Mouse (Mus musculus): ENCODE measurements around the gene Dip2c. TPM values are rescaled to one million over a fixed set of nuclear protein-coding genes. Genes with fewer than 3 reads are reported as not detected.

Gene Dip2c
- total RNA-seq, 2 experiments from 2014 or later = 0.84 to 1.1 TPM

DNA sequence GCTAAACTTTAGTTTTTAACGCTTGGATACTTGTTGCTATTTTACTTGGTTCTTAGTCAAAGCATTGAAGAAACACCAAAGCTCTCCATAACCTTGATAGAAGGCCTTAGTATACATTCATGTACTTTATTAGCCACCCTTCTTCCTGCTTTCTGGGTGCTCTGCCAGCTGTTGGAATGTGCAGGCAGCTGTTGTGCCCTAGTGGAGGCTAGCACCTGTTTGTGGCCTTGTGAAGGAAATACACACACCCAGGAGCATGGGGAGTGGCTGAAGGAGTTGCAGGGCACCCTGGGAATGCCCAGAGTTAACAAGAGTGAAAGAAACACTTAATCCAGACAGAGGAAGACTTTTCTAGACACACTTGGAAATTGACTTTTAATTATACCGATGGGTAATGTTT lies 43.4 kb downstream of the Dip2c start:
- no peak for ATAC-seq (replicated peaks; ENCODE audit: low FRiP score, poor library complexity, severe bottlenecking)

DNA sequence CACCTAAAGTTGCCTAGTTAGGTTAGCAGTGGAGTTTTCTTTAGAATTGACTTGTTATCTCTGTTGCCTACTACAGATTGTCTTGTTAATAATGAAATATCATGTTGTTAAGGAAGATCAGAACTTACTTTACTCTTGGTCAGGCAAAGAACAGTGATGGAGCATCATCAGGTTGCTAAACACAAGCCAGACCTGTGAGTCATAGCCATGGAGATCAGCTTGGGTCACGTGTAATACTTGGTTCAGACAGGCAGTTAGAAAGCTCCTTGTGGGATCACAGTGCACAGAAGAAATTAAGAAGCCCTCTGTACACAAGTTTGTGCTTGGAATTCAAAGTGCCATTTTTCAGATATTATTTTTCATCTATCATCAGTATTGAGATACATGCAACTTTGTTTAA lies 48.9 kb downstream of the Dip2c start:
- ATAC-seq (replicated peaks; ENCODE audit: low FRiP score, poor library complexity, severe bottlenecking) = no peak

DNA sequence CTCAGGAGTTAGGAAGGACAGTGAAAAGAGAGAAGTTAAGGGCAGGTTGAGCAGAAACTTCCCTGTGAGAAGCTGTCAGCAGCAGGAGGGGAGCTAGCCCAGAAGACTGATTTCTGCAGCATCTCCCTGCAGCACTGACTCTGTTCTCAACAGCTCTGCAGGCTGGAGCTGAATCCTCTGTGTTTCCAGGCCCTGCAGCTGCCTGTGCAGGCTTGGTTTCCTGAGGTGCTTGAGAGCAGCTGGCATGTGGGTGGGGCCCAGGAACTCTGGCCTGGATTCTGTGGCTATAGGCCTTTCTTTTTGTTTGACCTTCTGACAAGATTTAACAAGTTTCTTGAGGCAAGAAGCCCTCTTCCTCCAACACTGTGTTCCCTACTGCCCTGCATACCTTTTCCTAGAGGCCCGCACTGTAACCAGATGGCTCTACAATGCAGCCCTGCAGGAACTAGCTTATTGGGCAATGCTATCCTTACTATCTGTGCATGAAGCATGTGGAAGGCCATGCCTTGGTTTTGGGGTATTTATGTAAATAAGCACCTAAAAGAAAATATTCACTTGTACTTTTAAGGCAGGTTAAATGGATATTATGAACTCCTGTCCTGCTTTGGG lies 53.1 kb downstream of the Dip2c start:
- no peak for ATAC-seq (replicated peaks; ENCODE audit: low FRiP score, poor library complexity, severe bottlenecking)

DNA sequence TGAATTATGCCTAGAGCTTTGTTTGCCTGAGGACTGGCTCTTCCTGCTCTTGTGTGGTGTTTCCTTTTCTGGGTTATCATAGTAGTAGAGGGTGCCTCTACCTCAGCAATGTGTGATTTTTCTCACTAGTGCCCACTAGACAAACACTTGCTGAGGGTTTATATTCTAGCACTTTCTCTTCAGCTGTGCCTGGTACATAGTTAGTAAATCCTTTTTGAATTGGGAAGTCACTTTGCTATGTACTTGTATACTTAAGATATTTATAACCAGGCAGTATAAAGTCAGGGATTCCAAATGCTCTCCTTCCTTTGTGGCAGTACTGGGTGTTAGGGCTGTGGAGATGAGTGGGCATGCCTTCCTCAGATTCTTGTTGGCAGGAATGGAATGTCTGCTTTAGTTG lies 56.9 kb downstream of the Dip2c start:
- no peak for ATAC-seq (replicated peaks; ENCODE audit: low FRiP score, poor library complexity, severe bottlenecking)

DNA sequence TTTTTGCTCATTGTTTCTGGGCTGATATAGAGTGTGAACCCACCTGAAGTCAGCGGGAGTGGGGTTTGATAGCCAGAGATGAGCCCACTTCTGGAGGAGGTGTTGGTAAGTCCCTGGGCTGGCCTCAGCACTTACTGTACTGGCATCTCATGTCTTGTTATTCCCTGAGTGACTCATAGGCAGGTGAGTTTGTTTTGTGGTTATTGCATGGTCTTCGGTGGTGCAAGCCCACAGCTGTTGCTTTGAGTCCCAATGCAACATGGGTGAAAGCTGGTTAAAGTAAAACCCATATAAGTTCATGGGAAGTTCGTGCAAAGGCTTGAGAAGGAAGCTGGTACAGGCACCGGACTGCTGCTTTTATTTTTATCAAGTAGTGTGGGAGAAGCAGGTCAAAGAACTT lies 64.0 kb downstream of the Dip2c start:
- no peak for ATAC-seq (replicated peaks; ENCODE audit: low FRiP score, poor library complexity, severe bottlenecking)

DNA sequence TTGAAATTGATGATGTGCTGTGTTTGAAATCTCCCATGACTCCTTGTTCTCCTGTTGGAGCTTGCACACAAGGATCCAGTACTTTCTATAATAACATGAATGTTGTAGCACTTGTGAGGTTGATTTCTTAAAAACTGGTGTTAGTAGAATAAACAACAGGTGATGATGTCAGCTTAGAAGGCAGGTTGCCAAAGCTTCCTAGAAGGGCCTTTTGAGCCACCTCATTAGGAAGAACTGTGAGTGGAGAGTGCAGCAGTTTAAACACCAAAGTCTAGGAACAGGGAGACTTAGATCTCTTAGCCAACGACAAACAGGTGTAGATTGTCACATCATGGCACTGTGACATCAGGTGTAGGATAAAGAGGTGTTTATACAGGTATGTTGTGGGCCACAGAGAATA lies 66.4 kb downstream of the Dip2c start:
- no peak for ATAC-seq (replicated peaks; ENCODE audit: low FRiP score, poor library complexity, severe bottlenecking)

DNA sequence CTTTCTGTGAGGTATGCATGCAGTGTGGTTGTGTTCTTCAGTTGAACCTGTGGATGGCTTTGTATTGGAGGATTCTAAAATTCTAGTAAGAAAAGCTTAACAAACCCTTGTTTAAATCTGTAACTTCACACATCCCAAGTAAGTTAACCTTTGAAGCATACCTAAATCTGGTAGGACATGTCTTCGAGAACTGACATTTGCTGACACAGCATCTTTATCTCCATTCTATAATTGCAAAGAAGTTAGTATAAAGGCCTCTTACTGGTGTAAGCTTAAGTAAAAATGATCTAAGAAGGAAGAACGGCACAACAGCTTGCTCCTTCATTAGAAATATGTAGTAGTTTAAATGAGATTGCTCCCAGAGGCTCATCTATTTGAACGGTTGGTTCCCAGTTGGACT lies 71.1 kb downstream of the Dip2c start:
- no peak for ATAC-seq (replicated peaks; ENCODE audit: low FRiP score, poor library complexity, severe bottlenecking)

DNA sequence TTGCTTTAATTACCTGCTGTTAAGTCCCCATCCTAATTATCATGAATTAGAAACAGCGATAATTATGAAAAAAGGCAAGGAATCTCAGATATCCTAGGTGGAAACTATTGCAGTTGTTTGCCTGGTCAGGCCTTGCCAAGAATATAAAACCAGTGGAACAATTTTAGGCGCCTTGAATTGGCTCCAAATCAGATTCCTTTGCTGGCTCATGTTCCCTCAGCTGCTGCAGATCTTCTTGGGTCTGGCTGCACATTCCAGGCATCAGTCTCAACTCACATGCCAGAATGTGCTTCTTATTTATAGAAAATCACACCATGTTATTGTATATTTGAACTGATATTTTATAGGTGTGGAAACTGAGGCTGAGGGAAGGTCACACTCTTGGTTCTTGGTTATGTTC lies 74.3 kb downstream of the Dip2c start:
- ATAC-seq (replicated peaks; ENCODE audit: low FRiP score, poor library complexity, severe bottlenecking) = no peak

DNA sequence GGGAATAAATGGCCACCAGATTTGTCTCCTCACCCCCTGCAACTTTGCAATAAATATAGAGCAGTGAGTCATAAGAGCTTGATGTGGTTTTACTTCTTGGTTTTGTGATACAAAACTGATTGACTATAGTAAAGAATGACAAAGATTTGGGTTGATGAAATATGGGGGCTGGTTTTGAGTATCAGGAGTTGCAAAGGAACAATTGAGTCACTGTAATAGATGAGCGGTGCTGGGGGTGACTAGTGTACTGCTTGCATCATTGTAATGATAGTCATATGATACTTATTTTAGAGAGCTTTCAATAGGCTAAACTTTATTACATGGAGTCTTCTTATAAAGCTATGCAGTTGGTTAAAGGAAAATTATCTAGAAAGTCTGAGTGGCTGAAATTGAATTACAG lies 77.6 kb downstream of the Dip2c start:
- ATAC-seq (replicated peaks; ENCODE audit: low FRiP score, poor library complexity, severe bottlenecking) = no peak

DNA sequence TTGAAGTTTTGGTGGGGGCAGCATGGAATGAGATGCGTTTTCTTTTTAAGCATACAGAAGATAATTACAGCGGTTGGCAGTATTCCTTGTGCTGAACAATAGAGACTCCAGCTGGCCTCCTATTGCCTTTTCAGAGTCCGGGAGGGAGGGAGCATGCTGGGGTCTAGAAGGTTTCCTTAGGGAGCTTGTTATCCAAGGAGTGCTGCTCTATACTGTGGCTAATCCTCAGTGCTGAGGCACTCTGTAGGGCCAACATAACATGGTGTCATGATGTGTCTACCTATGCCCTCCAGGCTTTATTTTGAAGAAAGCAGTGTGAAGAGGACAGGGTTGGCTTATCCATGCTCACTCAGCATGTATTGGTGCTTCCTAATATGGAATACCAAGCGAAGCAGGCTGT lies 79.0 kb downstream of the Dip2c start:
- ATAC-seq (replicated peaks; ENCODE audit: low FRiP score, poor library complexity, severe bottlenecking) = no peak

DNA sequence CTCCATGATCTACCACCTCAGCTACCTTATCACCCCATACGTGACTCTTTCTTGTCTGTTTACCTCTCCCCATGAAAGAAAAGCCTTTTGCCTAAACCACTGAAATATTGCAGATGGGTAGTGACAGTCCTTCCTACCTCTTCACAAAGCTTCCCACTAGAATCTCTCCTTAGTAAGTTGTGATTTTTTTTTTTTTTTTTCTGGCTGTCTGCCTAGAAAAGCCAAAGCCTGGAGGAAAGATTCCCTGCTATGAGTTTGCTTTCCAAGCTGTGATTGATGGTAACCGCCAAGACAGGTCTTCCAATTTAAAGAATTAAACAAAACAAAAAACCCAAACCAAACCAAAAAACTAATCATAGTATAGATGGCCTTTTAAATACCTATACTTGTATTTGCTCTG lies 85.1 kb downstream of the Dip2c start:
- ATAC-seq (replicated peaks; ENCODE audit: low FRiP score, poor library complexity, severe bottlenecking) = no peak

DNA sequence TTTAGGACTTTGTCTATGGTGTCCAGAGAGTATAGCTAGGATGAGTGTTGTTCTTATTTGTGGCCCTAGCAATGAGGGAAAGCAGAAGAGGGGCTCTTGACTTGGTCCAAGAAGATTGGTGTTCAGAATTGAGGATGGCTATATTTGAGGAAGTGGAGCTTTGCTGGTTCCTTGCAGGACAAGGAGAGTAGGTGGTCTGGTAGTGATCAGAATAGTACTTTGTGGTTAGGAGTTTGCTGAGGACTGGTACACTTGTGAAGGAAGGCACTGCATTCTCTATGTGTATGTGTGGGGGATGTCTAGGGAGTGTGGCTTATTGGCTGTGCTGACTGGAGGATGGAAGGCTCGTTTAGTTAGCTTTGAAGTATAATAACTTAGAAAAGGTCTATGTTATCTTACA lies 95.1 kb downstream of the Dip2c start:
- ATAC-seq (replicated peaks; ENCODE audit: low FRiP score, poor library complexity, severe bottlenecking) = no peak

DNA sequence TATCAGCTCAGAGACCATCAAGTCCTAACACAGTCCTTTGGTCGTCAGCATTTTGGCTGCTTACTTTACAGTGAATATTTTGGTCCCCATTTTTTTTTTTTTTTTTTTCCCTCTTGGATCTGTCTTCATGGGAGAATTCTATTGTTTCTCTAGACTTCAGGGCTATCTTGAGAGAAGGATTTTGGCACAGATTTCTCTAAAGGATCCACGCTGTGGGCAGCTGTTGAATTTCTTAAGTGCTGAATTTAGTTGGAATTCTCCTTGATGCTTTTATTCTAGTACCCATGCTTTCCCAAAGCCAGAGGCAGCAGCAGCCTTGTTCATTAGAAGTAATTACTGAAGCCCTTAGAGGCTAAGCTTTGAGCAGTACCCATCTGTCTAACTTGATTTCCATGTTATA lies 100.8 kb downstream of the Dip2c start:
- ATAC-seq (replicated peaks; ENCODE audit: low FRiP score, poor library complexity, severe bottlenecking) = no peak

DNA sequence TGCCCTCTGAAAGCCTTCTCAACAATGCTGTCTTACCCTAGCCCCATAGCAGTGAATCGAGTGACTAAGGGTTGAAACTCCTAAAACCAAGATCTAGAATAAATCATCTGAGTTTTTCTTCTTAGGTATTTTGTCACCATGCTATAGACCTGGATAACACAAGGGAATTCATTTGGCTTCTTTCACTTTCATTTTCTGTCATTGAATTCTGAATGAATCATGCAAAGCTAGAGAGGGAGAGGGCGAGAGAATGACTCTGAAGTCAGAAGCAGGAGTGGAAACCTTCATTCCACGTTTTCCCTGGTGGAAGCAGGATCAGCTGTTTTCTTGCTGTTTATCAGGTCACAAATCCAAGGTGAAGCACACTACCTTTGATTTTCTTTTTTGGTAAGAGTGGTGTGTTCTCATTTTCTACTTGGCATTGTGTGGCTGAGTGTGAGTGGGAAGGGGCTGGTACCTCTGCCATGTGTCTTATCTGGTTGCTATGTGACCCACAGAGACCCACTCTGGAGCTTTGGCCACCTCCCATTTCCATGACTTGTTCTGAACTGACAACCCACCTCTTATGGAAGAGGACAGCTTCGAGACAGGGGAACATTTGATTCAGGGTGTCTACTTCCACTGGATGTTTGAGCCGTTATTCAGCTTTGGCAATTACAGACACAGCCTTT lies 104.5 kb downstream of the Dip2c start:
- no peak for ATAC-seq (replicated peaks; ENCODE audit: low FRiP score, poor library complexity, severe bottlenecking)

DNA sequence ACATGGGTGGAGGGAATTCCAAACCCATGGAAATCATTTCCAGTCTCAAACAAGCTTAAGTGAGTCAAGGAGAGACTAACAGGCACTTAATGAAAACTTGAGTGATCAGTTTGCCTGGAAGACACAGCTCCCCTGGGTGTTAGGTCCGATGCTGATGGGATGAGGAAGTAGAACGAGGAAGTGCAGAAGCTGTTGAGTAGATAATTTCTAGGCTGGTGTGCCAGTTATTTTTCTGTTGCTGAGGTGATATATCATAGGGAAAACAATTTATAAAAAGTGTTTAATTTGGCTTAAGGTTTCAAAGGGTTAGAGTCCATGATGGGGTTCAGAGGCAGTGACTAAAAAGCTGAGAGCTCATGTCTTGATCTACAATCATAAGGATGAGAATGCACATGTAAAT lies 111.7 kb downstream of the Dip2c start:
- ATAC-seq (replicated peaks; ENCODE audit: low FRiP score, poor library complexity, severe bottlenecking) = no peak

DNA sequence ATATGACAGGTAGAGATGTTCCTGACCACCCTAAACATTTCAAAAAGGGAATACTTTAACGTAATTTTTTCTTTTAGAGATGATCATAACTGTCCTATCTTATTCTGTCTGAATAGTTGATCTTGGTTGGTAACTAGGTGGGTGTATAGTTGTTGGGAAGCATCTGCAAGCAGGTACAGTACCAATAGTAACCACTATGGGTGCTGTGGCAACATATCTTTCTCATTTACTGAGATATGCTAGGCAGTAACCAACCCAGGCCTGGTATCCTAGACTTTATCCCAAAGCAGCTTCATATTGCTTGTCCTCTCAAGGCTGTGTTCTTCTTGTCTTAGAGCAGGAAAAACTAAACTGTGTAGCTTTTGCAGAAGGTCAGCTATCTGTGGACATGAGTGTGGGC lies 113.0 kb downstream of the Dip2c start:
- ATAC-seq (replicated peaks; ENCODE audit: low FRiP score, poor library complexity, severe bottlenecking) = no peak

DNA sequence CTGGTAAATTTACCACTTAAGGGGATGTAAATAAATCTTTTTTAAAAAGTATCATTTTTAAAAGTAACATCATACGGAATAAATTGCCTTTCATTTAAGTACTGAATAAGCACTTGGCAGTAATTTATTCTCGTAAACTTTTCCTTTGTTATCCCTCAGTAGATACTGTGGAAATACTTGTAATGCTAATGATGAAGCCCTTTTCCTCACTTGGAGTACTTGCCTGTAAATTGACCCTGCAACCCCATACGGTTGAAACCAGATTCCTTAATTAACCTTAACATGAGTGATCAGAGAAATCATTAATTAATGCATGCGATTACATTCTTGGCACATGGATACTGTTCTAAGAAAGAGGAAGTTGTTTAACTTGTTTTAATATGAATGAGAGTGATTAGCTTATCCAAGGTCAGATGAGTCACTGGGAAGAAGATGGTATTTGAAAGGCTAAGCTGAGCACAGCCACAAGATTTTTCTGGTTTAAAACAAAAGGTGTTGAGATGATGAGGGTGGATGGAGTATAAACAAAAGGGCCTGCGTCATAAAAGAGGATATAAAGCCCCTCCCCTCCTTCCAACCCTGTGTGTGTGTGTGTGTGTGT lies 114.0 kb downstream of the Dip2c start:
- no peak for ATAC-seq (replicated peaks; ENCODE audit: low FRiP score, poor library complexity, severe bottlenecking)

DNA sequence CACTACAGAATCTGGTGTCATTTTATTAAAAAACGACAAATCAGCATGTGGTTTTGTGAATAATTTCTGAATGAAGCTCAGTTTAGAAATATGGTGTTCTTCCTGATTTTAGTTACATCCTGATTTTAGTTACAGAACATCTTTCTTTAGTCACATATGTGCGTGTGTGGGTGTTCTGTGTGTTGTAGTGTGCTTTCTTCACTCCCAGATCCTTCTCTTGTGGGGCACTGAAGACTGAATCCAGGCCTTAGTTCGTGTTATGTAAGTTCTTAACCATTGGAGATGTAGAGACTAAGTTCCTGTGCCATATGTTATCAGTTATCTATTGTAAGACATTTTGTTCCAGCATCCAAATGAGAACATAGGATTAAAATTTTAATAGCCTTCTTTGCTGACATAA lies 117.1 kb downstream of the Dip2c start:
- no peak for ATAC-seq (replicated peaks; ENCODE audit: low FRiP score, poor library complexity, severe bottlenecking)

DNA sequence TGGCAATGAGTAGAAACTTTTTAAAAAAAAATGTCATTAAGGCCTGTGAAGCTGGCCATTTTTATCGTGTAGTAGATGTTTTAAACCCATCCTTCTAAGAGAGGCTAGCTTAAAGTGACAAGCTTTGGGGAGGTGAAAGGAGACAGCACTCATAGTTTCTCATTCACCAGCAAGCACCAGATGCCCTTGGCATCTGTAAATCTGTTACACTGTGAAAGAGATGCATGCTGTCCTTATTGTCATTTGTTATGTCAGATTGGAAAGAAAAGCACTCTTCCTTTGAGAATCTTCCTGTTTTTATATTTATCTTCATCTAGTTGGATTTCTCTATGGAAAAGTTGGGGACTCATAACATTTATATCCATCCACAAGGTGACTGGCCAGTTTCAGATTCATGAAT lies 119.0 kb downstream of the Dip2c start:
- no peak for ATAC-seq (replicated peaks; ENCODE audit: low FRiP score, poor library complexity, severe bottlenecking)

DNA sequence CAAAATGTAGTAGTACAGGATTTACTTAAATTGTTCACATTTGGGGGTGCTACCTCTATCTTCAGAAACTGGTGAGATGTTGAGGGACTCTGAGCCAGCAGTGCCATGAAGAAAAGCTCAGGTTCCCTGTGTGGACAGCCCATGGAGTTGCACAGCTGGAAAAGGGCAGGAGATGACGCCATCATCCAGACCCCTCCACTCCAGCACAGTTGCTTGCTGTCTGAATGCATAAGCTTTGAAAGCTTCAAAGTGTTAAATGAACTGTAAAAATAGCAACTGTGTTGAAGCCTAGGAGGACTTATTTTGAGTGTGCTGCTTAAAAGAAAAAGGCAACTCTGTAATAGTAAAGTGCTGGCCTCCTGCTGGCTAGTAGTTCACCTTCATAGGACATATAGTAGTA lies 122.5 kb downstream of the Dip2c start:
- ATAC-seq (replicated peaks; ENCODE audit: low FRiP score, poor library complexity, severe bottlenecking) = no peak

DNA sequence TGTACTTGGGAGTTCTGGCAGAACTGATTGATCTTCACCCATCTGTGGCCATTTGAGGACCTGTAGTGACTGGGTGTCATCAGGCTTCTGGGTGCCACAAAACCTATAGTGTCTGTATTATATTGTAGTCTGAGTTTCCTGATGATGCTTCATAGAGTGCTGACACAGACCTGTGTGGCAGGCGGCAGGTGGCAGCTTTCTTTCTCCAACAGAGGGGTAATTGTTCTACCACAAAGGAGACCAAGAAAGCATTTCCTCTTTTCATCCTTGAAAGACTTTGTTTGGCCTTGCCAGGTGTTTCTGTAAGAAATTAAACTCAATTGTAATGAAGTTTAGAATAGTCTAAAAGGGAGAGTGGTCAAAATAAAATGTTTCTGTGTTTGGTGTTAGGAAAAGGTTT lies 129.1 kb downstream of the Dip2c start:
- ATAC-seq (replicated peaks; ENCODE audit: low FRiP score, poor library complexity, severe bottlenecking) = no peak

DNA sequence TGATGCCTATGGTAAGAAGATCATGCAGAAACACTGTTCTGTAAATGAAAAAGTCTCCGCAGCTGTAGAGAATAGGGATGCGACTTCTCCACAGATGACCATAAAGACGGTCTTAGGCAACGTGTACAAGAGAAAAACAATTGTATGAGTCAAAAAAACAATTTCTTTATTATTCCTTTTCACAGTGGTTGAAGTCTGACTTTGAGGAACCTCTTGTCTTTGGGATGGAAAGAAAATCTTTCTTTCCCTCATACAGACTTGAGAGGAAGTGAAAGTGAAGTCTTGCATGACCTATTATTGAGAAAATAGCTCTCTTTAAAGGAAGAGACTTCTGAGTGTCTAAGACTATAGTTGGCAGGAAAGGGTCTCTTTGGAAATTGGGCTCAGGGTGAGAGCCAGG lies 132.7 kb downstream of the Dip2c start:
- no peak for ATAC-seq (replicated peaks; ENCODE audit: low FRiP score, poor library complexity, severe bottlenecking)
